Mouse (Mus musculus) effector memory CD4-positive, alpha-beta T cell, adult 5 months (primary cell): Measurements from ENCODE around the gene Msto1. TPM values are rescaled to one million over a fixed set of nuclear protein-coding genes. Genes with fewer than 3 reads are reported as not detected.

Experiments
- polyA plus RNA-seq: library from polyadenylated mRNA; unstranded; fragments of 100-300 nt; shearing (Covaris generic); gene quantifications from one replicate; pipeline ENCODE4 v1.2.1, GENCODE M21; 2017

The Msto1 gene
- 13.5 TPM for polyA plus RNA-seq

GRCm38 (mm10) chr3:88913511-88914383 is at the start of gene Msto1:
Gene Msto1, minus strand, starts transcription at chr3:88913999.

DNA sequence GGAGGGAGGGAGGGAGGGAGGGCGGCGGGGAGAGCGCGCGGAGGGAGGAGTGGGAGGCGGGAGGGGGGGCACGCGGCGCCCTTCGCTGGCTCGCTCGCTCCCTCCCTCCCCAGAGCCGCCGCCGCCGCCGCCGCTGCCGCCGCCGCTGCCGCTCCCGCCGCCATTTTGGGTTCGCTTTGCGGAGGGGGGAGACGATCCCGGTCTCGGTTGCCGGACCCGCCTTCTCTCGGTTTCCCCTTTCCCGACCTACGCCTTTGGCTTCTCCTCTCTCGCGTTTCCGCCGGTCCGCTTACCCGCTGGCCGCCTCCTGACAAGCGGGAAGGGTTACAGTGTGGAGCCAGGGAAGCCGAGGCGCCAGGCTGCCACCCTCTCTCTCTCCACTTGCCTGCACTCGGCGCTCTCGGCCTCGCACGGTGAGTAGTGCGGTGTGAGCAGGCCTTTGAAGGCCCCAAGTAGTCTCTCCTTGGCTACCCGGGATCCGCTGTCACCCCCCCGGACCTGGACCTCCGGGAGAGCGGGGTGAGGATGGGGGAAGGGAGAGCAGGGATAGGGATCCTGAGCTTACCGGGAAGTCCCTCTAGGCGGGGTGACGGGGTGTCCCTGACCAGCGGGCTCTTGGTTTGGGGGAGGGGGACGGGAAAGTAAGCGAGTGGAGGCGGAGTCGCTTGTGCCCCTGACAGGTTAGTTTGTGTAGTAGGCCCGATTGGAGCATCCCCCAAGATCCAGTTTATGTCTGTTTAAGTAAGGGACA is 37.0 kb upstream of the Msto1 start, which contains the start of the genes Ash1l and Dap3:
Ash1l (plus strand) TSS at position 47 of the 751 bp plus-strand sequence.
Dap3 (minus strand) TSS at position 606 of the 751 bp plus-strand sequence.

Other genes with a start within 250 kb of the Msto1 start
- 149 TPM for gene Khdc4, start 228.2 kb downstream of the Msto1 start, polyA plus RNA-seq
- 23.7 TPM for gene Rit1, start 197.2 kb downstream of the Msto1 start, polyA plus RNA-seq
- gene Syt11, start 138.8 kb downstream of the Msto1 start, polyA plus RNA-seq, result 35.6 TPM
- 22.0 TPM for gene Gon4l, start 78.8 kb downstream of the Msto1 start, polyA plus RNA-seq
- gene Ash1l, start 36.6 kb upstream of the Msto1 start, polyA plus RNA-seq, result 32.1 TPM
- gene Dap3, start 37.2 kb upstream of the Msto1 start, polyA plus RNA-seq, result 109 TPM
- 76.8 TPM for gene Rusc1, start 179.3 kb upstream of the Msto1 start, polyA plus RNA-seq
- gene Gm43738, start 187.1 kb upstream of the Msto1 start, polyA plus RNA-seq, result not detected
- 61.8 TPM for gene Fdps, start 188.0 kb upstream of the Msto1 start, polyA plus RNA-seq
- gene Pklr, start 222.1 kb upstream of the Msto1 start, polyA plus RNA-seq, result not detected
- 1.9 TPM for gene Hcn3, start 246.2 kb upstream of the Msto1 start, polyA plus RNA-seq